Mouse (Mus musculus) heart, postnatal 0 days (tissue): Measurements from ENCODE around the gene Dnajc3.

Experiments
- CTCF ChIP-seq: IDR thresholded peaks from 2 replicates; pipeline ENCODE4 v1.5.1; 2016; ENCODE audit warnings: antibody characterized with exemption, control low read depth, low read depth
- EP300 ChIP-seq: IDR thresholded peaks from 2 replicates; pipeline ENCODE4 v1.6.1; 2016; ENCODE audit warnings: antibody characterized with exemption, low read depth

DNA sequence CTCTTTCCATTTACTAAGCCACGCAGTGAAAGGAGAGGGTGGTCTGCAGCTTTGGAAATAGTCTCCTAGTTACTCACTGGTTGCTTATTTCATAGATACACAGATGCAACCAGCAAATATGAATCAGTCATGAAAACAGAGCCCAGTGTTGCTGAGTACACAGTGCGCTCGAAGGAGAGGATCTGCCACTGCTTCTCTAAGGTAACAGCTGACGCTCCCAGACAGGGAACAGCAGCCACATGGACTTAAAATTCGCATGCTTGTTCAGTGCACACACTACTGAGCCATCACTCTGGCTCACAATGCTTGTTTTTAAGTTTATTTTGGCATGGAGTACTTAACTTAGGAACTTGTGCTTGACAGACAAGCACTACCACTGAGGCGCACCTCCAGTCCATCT, 34.5 kb downstream of the Dnajc3 start:
- TF ChIP-seq EP300 (no peak), CTCF (no peak)
